Mouse (Mus musculus): ENCODE measurements at regions not wholly inside any gene's neighbourhood (a gene's known extent, or its start where the extent isn't known, plus 50 kb on each side); places are given as distances from the start of the nearest gene placed in this dataset.

DNA sequence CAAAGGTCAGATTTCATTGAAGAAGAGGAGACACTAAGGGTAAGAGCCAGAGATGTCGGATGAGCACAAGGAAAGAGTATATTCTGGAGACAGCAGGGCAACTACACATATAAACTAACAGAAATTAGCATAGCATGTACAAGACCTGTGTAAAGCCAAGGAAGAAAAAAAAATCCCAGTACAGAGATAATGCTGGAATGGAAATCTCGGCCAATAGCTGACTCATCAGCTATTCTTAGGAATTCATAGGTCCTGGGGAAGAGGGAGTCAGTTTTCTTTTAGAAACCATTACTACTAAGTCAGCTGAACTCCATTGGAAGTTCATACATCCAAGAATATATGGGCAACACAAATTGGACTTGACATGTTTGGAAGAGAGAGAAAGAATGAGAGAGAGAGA, 202.9 kb upstream of the Zic4 start:
- no peak for DNase-seq

DNA sequence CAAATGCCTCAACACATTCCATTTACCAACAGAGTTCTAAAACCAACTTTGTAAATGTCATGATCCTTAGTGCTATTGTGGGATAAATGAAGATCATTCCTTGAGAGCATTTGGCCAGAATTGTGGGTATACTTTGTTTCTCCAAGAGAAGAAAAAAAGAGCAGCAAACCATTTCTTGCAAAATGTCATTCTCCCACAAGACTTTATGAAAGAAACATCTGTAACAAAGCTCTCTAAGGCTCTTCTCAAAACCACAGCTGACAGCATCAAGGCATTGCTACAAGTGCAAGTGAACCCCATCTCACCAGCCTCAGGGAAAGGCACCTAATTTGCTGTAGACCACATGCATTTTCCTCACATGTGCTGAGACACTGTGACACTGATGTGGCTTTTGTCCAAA, 194.3 kb upstream of the Zic4 start:
- DNase-seq, result no peak

DNA sequence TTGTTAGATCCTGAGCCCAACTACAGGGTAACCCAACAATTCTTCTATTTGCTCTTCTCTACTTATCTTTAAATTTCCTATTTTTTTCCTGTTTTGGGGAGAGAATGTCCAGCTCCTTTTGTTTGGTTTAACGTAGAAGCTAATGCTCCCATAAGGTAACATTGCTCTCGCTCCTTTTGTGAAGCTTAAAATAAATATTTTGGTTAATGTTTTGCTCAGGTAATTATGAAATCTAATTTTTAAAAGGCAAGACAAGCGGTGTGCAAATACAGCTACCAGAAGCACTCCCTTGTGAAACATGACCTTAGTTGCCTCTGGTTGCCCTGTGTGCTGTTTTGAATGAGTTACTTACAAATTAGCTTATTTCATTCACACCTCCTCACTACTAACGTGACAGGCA, 169.0 kb upstream of the Zic4 start:
- DNase-seq, result no peak

DNA sequence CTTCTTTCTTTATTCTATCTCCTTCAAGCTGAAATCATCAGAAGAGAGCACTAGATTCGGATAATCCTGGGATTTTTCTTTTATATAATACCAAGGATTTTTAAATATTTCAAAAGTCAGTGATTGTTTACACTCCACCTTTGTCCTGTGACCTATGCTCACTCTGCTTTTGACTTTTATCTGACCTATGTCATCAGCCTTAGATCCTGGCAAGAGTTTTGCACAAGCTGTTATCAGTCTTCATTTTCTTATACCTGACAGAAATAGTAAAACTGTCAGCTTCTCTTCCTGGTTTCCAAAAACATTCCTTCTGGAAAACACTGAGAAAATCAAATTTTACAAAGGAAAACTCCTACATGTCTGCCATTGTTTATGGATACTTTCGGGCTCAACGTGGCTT, 168.3 kb upstream of the Zic4 start:
- DNase-seq, result no peak

DNA sequence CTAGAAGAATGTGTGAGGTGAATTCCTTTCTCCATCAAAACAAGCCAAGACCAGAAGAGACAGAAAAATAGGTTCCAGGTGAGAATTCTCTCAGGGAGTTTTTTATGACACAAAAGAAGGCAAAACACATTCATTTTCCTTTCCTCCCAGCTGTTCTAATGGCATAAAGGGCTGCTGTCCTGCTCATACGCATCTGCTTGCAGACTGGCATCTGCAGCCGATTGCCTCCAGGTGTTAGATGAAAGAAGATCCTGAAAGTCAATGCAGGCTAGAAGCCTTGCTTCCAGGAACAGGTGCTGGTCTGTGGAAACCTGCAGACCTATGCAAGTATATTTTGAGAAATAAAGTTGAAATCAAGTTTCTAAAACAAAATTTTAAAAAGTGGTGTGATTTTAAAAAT, 154.9 kb upstream of the Zic4 start:
- no peak for DNase-seq

DNA sequence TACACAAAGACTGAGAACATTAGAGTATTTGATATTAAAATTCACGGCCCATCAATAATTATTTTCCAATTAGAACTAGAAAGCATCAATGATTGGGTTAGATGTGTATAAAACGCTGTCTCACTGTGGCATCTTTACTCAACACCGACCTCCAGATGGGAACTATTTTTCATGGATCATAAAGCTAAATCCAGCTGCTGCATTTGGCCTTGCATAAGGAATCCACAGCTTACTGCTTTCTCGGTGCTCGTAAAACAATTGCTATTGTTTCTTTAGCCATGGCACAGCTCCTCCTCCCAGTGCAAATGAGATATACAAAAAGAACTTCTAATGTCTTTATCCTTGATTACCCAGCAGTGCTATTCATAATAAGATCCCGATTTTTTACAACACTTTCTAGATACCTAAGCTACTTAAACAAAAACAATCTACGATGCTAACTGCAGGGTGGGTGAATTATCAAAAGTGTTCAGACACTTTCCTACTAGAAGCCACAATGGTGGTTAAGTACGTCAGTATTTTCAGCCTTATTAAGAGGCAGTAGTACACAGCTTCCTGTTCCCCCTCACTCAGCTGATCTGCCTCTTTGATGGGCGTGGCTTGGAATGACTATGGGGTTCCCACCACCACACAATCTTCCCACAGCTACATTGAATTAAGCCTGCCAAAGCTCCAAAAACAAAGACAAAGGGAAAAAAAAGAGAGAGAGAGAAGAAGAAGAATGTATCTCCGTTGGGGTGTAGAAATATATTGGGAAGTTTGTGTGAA, 134.4 kb upstream of the Zic4 start:
- DNase-seq, result no peak

DNA sequence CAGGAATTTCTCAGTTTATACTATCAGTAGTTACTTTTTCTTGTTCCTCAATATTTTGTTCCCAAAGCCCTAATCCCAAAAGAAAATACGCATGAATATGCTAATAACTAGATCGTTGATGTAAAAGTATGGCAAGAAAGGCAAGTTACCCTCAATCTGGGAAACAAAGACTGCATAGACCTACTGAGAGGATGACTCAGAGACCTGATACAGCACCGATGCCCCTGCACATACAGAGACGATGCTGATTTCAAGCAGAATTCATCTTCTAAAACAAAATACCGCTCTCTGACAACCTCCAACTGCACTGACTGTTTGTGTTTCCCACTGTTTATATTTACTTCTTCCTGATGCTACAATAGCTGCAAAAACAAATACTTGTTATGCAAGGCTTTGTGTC, 133.7 kb upstream of the Zic4 start:
- no peak for DNase-seq

DNA sequence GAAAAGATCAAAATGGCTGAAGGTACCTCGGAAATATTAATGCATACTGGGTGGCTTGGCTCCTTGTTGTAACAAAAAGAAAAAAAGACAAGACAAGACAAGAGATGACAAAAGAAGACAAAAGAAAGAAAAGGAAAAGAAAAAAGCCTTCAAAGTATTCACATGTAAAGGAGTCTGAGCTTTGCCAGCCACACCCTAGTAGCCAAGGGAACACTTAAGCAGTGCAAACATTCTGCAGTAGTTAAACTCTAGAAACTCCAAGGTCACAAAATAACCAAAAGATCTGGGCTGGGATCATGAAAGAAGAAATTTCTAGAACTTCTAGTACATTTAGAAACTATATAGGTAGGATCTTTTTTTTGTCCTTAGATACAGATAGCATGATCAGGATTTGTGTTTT, 108.3 kb upstream of the Zic4 start:
- no peak for DNase-seq

DNA sequence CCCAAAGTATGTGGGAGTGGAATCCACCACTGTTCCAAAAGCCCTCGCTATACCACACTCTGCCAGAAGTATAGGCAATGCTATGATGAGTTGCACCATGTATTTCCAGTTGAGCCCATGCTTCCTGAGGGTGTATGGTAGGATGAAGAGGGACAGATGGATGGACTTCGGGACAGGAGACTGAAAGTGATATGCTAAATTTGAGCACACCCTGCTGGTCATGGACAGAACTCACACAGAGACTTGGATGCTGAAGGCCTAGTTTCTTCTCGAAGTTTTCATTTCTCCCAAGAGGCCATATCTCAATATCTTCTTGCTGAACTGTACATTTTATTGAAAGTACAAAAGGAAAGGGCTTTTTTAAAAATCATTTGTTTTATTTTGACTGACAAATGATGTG, 70.9 kb upstream of the Zic4 start:
- no peak for DNase-seq
